Mouse (Mus musculus): ENCODE data around the gene Fbxo7.

Fbxo7 gene

DNA sequence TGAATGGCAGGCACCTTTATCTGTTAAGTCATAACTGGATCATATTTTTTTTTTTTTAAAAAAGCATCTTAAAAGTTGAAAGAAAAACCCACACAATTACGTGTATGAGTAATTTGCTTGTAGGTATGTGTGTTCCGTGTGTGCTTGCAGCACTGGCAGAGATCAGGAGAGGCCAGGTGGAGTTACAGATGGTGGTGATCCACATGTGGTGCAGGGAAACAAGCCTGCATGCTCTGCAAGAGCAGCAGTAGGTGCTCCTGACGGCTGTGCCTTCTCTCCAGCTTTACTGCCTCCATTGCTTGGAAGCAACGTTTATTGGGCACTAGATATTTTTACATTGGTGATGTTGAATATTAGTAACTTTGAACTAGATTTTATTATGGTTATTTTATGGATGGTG lies 21.9 kb downstream of the Fbxo7 start:
- no peak for DNase-seq (ENCODE audit: low spot score)

DNA sequence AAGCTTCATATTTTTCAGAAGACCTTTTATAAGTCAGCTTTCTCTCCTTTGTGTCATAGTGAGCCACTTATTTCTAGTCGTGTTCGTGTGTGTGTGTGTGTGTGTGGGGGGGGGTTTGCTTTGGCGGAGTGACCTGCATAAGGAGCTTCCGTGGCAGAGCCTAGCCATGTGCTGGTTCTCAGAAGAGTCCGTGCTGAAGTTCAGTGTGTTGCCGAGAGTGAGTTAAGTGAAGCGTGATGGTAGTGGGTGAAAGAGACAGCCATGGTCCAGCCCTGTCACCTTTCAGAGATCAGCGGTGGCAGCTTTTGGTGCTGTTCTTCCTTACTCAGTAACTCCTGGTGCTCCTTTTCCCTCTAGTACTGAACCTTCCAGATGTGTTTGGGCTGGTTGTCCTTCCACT lies 22.3 kb downstream of the Fbxo7 start:
- DNase-seq (ENCODE audit: low spot score): no peak

DNA sequence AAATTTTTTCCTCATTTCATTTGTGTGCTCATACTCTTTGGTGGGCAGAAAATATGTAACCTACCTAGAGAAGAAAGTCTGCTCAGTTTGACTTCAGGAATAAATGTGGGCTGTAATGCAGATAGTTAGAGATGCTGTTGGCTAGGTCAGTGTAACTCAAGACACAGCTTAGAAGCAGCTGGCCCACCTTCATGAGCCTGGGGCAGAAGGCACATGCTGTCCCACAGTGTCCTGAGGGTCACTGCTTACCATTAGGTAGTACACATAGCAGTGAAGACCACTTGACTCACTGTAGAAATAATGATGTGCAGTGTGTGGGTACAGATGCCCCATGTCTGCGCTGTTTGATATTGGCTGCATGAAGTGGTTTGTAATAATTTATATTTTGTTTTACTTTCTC lies 24.6 kb downstream of the Fbxo7 start:
- DNase-seq (ENCODE audit: low spot score): no peak

DNA sequence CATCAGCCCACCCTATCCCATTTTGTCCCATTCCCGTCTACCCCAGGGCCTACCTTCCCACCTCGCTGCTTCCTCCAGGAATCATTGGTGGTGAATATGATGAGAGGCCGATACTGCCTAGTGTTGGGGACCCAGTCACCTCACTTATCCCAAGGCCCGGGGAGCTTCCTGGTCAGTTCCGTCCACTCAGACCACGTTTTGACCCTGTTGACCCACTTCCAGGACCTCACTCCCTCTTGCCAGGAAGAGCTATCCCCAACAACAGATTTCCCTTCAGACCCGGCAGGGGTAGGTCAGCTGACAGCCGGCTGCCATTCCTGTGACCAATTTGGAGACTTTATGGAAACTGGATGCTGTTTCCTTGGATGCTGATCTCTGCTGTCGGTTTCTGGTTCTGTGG lies 26.0 kb downstream of the Fbxo7 start:
- no peak for DNase-seq (ENCODE audit: low spot score)

DNA sequence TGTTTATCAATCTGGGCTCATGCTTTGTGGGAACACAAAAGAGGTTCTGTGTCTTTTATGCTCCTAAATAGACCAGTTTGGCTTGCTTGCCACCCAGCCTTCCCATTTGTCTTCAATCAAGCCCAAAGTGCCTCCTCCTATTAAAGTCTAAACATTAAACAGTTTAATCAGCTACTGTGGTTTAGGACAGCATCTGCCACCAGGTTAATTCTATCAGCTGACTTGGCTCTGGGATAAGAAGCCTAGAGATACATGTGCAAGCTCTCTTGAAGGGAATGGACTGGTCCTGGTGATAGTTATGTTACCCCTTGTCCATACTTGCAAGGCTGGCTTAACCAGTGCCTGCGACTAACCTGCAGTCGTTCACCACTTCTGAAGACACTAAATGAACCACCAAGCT lies 28.8 kb downstream of the Fbxo7 start:
- no peak for DNase-seq (ENCODE audit: low spot score)

DNA sequence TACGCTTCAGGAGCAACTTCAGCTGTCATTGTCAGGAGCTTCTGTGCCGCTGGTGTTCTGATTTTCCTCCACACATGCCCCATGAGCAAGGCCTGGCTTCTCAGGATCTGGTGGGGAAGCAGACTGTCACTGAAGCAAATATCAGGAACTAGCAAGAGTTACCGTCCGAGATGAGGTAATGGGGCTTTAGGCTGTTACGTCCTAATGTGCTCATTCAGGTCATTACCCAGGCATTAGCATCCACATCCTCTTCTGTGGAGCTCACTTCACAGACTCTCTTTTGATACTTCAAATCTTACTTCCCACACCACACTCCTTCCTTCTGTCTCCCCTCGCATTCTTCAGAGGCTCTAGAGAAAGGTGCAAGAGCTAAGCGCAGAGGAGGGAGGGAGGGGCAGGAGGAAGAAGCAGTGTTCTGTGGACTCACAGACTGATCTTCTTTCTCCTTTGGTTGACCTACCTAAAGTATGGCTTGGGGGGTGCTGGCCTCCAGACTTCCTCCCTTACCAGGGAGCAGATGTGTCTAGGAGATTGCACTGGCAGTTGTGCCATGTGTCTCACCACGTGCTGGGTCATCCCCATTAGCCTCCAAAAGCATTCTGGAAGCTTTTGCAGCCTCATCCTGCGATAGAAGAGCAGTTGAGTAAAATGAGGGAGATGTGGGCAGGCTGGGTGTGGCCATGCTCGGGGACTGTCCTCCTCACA lies 31.2 kb downstream of the Fbxo7 start:
- DNase-seq (ENCODE audit: low spot score): no peak

DNA sequence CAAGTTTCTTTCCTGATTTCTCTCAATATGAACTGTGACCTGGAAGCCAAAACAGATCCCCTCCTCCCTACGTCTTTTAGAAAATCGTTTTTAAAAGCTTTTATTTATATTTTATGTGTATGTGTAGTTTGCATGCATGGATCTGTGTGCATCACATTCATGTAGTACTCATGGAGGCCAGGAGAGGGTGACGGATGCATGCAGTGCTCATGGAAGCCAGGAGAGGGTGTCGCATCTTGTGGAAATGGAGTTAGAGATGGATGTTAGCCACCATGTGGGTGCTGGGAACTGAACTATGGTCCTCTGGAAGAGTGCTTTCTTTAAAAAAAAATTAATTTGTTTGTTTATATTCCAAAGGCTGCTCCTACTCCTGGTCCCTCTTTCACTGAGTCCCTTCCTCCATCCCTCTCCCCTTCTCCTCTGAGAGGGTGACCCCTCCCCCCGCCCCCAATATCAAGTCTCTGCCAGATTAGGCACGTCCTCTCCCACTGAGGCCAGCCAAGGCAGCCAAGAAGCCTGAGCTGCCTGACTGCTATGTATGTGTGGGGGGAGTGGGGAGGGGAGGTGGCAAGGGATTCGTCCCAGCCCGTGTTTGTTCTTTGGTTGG lies 34.6 kb downstream of the Fbxo7 start:
- DNase-seq (ENCODE audit: low spot score): no peak

DNA sequence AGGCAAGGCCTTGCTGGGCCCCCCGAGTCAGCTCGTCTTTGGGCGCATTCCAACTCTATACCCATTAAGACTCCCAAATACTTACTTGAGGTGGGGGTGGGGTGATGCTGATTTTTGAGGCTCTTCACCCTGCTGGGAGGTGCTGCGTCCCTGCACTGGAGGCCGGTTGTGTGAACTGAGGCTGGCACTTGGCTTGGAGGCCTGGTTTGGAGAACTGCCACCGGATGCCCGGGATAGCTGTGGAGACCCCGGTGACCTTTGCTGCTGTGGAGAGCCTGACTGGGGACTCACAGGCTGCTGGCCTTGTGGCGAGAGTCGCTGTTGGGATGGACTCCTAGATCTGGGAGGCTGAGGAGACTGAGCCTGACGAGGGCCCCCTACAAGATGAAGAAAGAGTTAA lies 35.5 kb downstream of the Fbxo7 start:
- no peak for DNase-seq (ENCODE audit: low spot score)

DNA sequence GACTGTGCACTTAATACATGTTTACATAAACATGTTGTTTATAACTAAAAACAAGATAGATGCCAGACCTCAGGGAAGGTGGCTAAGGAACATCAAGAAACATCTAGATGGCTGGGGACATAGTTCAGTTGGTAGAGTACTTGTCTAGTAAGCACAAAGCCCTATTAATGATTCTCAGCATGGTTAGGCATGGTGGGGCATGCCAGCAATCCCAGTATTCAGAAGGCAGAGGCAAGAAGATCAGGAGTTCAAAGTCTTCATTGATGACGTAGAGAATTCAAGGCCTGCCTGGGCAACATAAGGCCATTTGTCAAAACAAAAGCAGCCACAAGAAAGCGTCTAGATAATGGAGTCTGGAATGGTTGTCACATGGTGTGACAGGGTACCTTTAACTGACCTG lies 35.9 kb downstream of the Fbxo7 start:
- DNase-seq (ENCODE audit: low spot score): no peak

DNA sequence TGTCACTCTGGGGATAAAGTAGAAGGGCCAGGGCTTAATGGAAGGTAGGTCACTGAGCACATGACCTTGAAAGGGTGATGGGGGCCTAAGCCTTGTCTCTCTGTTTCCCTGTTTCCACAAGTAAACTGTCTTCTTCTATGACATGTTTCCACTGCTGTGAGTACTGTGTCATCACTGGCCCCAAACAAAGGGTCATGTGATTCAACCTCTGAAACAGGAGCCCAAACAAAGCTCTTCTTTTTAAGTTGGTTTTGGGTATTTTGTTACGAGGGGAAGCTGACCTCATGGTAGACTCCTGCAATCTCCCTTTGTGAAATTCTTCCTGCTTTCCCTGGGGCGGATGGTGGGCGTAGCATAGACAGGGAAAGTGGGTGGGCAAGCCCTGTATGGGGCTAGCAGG lies 38.5 kb downstream of the Fbxo7 start:
- no peak for DNase-seq (ENCODE audit: low spot score)

DNA sequence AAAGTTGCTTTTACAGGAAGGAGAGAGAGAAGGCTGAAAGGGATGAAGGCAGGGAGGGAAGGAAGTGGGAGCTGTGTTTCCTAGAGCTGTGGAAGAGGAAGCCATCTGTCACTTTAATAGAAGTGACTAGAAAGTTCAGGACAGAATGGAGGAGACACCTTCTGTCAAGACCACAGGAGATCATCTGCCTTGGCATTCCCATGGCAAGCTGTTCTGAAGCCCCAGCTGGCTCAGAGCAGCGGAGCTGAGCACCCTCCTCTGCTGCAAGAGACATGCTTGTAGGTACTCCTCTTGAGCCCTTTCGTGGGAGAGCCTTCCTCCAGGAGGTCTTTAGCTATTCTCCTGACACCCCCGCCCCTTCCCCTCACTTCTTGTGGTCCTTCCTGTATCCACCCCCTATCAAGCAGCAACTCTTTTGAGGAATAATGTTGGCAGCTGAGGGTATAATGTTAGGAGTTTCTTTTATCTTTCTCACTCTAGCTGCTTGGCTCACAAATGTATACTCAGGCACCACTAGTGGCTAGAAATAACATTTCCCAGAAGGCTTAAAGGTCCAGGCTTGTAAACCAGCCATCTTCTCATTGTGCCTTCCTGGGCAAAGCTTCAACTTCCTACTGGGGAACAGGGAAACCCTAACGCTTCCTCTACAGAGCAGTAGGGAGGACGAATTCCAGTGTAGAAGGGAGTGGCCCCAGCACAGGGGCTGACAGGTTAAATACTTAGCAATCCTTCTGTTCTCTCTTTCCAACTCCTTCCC lies 40.7 kb downstream of the Fbxo7 start:
- no peak for DNase-seq (ENCODE audit: low spot score)

DNA sequence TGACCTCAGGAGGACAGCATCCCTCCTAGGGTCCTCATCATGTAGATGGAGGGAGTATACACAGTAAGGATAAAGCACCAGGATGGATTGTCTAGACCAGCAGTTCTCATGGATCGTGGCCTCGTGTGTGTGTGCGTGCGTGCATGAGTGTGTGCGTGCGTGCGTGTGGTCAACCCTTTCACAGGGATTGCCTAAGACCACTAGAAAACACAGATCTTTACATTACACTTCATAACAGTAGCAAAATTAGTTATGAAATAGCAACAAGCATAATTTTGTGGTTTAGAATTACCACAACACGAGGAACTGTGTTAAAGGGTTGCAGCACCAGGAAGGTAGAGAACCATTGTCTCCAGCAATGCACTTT lies 41.2 kb downstream of the Fbxo7 start:
- DNase-seq (ENCODE audit: low spot score): no peak

DNA sequence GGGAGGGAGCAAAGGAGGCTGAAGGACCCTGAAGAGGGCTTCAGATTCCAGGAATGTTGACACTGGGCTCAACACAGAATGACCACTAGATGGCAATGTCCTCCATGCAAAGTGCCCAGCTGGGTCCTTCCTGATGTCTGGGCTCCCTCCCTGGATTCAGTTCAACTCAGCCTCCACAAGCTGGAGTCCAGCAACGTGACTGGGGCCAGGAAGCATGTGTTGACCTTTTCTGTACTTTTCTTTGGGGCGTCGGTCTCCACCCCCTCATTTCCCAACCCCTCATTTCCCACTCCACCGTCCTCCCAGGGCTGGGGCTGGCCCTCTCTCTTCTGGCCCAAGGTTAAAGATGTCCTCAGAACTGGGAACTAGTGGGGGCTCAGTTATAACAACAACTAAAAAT lies 43.2 kb downstream of the Fbxo7 start:
- DNase-seq (ENCODE audit: low spot score): peak; percentile 43

DNA sequence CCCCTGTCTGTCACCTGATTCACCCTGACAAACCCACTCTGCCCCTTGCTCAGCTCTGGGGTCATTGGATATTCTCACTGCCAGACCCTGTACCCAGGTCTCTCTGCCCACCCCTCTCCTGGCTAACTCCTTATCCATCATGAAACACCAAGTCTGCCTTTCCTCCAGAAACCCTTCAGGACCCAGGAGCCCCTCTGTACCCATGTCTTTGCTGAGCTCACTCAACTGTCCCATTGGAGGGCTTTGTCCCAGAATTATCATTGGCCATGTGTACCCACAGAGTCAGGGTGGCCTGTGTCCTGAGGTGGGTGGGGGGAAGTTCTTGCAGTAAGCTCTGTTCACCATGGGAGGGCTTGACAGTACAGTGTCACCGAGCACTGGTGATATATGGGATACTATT lies 43.9 kb downstream of the Fbxo7 start:
- no peak for DNase-seq (ENCODE audit: low spot score)

DNA sequence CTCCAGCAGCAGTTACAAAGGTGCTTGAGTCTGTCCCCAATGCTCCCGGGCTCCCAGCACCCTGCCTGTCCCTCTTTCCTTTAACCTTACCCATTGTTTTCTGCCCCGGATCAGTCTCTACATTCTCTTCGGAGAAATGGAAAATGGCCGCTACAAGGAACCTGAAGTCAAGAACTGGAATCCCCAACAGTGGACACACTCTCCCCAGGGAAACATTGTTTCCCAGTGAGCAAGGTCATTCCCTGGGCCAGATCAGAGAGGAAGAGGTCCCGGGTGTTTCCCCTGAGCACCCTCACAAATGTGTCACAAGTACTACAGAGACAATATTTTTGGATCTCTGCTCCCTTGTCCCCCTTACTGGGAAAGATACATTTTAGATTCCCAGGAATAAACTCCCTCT lies 44.9 kb downstream of the Fbxo7 start:
- no peak for DNase-seq (ENCODE audit: low spot score)

DNA sequence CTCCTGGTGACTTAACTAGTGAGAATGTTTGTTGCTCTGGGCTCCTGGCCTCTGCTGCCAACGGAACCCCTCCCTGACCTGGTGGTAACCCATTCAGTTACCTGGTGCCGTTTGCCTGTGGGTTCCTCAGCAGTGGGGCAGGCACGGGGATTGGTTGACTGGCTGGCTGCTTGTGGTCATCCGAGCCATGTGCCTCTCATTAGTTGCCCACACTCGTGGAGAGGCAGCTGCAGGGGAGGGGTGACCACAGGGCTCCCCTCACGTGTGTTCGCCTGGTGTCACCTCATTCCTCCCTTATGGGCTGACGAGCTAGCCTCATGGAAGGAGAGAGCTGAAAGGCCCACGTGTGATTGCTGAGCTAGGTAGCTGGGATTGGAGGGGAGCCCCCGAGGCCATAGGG lies 46.1 kb downstream of the Fbxo7 start:
- no peak for DNase-seq (ENCODE audit: low spot score)

DNA sequence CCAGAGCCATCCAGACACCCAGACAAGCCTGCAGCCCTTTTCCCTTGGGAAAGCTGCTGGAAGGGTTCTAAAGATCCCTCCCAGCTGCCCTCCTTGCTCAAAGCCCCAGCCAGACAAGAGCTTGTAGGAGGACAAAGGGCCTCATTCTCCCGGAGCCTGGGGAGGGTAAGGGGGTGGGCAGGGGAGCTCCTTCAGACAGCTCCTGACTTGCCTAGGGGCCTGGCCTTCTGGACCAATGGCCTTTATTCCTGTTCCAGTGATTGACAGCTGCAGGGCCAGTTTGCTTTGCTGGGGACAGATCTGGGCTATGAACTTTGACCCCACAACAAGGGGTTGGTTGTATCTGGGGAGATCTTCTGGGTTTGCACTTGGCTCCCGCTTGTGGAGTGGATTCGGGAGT lies 47.6 kb downstream of the Fbxo7 start:
- DNase-seq (ENCODE audit: low spot score): no peak

DNA sequence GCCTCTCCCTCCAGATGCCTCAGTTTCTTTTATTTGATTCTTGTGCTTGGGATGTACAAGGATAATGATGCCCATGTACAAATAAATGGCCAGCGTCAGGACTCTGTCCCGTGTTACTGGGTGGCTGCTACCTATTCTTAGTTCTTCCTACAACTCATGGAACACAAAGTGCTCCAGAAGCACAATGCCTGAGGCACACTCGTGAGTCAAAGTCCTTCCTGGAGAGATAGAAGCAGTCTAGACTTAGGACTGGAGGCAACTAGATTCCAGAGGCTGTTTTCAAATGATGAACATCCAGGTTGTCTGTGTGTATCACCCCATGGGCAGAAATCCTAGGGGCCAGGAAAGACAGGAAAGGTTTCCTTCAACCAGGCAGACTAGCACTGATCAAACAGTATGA lies 49.0 kb downstream of the Fbxo7 start:
- DNase-seq (ENCODE audit: low spot score): no peak

DNA sequence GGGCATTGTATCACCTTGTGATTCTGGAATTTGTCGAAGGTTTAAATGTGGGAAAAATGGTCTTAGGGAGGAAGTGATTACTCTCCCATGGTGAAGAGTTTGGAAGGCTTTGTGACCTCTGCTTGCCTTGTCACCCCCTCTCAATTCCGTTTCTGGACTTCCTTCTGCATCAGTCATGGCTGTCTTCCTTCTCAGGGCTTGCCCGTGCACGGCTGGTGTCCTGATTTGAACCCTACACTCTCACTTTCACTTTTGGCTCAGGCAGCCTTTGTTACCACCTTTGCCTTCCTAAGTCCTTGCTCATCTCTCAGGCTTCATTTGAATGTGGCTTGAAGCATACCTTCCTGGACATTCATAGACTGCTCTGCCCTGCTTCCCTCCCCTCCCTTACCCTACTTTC lies 52.4 kb downstream of the Fbxo7 start:
- no peak for DNase-seq (ENCODE audit: low spot score)

DNA sequence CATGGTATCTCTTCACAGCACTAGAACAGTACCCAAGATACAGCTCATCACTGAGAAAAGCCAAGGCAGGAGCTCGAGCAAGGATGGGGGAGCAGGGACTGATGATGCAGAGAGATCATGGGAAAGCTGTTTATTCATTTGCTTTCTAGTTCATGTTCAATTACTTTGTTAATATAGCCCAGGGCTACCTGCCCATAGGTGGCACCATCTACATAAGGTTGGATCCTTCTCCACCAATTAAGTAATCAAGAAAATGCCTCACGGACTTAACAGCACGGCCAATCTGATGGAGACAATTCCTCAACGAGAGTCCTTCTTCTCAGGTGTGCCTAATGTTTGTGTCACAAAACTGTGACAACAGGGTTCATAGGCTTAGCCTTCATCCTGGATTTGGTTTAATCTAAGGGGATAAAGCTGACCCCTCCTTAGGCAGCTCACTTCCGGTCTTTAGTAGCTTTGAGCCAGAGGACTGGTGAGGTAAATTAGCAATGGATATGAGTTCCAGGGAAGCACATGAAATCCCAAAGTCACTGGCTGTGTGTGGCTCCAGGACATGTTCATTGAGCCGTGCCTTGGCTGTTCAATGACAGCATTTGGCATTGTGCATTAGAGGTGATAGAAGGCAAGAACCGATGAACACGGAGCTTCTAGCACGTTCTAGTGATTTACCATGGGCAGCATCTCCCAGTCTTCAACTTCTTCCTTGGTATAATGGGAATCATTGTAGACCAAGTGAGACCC lies 53.4 kb downstream of the Fbxo7 start:
- DNase-seq (ENCODE audit: low spot score): no peak

DNA sequence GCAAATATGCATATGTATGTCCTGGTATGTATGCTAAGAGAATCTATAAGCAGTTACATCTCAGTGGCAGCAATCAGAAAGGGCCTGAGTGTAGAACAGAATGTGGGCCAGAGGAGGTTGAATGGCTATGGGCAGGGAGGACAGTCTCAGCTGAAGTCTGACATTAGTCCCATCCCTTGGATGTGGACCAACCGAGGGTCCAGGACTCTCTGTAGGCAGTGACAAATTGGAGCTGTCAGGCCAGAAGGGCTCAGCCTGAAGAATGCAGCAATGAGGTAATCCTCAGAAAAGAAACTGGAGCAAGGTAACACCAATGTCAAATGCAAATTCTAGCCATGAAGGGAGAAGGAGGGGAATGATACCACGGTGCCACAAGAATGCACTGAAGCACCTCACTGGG lies 55.5 kb downstream of the Fbxo7 start:
- no peak for DNase-seq (ENCODE audit: low spot score)

DNA sequence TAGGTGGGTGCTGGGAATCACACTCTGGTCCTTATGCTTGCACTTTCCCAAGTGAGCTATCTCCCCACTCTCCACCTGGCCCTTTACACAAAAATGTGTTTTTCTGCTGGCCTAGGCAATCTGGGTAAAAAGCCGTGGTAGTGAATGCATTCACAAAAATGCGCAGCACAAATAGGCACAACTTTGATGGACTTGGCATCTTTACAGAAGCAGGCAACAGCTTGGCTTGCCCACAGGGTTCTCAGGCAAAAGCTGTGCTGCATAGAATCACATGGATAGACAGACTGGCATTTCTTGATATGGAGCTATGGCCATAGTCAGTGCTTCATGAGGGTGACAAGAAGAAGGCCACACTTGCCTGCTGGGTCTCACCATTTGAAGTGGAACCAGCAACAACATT lies 57.0 kb downstream of the Fbxo7 start:
- DNase-seq (ENCODE audit: low spot score): no peak

DNA sequence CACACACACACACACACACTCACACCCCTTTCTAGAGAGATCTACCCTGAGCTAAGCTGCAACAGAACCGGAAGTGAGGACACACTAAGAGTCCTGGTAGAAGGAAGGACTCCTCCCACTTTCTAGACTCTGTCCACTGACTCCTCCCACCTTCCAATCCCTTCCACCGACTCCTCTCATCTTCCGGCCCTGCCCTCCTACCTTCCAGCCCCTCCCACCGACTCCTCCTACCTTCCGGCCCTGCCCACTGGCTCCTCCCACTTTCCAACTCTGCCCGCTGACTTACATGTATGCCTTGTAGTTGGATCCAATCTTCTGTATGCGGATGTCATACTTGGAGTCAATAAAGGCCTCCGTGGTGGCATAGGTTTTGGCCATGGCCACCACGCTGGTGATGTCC lies 58.1 kb downstream of the Fbxo7 start:
- DNase-seq (ENCODE audit: low spot score): no peak
